ENCODE assay signal across 22 mouse cellular contexts in the genomic region with DNA sequence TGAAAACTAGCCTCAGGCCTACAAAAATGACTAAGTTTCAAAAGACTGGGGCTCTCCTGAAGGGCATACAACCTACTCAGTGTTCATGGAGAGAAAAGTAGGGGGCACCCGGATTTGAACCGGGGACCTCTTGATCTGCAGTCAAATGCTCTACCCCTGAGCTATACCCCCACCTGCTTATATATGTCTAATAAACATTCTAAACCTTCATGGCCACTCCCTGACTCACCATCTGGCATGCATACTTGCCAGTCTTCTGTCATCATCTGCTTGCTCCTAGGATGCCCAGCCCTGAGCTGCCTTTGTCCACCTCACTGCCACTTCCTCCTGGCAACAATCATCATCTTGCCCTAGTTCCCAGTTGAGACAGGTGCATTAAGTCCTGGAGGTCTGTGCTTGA.
DNase-seq lines count a peak whose midpoint lies in the region; ATAC-seq and TF ChIP-seq lines count a peak whose summit lies in the region.
"Had no signal": no experiment of that assay in that cellular context is flagged by ENCODE, and none has a peak within 500 bp of the region (broad histone marks: within the 10 kb centered on the region; RNA-seq: fewer than 3 reads in every experiment).

No protein-coding gene starts in this region.

- H3K4me1 ChIP-seq in CH12.LX (ENCODE audit: control insufficient read depth in 1 of 2, insufficient read depth in 2 of 2) = peaks cover 0 to 15% of the 10 kb centered on the region in 2 experiments; a peak in 2 of 4 replicates
- H3K4me1 ChIP-seq: embryonic facial prominence, embryonic 10.5 days; embryonic facial prominence, embryonic 12.5 days; forebrain, embryonic 13.5 days; forebrain, embryonic 15.5 days had no signal

- no peak for TF ChIP-seq RAD21 in CH12.LX (IDR thresholded peaks at IDR 0.05; ENCODE audit: low read depth, low read length)

- no peak for TF ChIP-seq CTCF in CH12.LX (conservative IDR thresholded peaks at IDR 0.05 in 1 of 2, IDR thresholded peaks at IDR 0.05 in 1 of 2; ENCODE audit: low read depth in 2 of 2, low read length in 2 of 2)

- no peak for TF ChIP-seq EP300 in CH12.LX (IDR thresholded peaks at IDR 0.05; ENCODE audit: low read length)

- intact Hi-C loops in gastrocnemius, postnatal 14 days (cut with DNase I; ENCODE audit: low total_unique reads) = no loop called here

- dilution Hi-C loops in CH12.LX (cut with MboI; ENCODE audit: extremely low pct_ligation_motif_present, extremely low pct_unique_long_range_greater_than_20kb, low sequenced_read_pairs) = no loop called here

- no peaks in the 10 kb centered on the region for H3K27me3 ChIP-seq in CH12.LX (replicated peaks)
- H3K27me3 ChIP-seq: embryonic facial prominence, embryonic 12.5 days; forebrain, embryonic 13.5 days; forebrain, embryonic 15.5 days; Patski had no signal

- no peak overlapping the region for H3K4me2 ChIP-seq in CH12.LX (ENCODE audit: insufficient read depth, low read depth, poor library complexity, severe bottlenecking)
- H3K4me2 ChIP-seq: embryonic facial prominence, embryonic 12.5 days; forebrain, embryonic 13.5 days; forebrain, embryonic 15.5 days had no signal

- in situ Hi-C loops in CH12.LX (cut with MboI; ENCODE audit: low pct_ligation_motif_present, low pct_unique_long_range_greater_than_20kb, low sequenced_read_pairs) = no loop called here

- H3K9me3 ChIP-seq in CH12.LX (replicated peaks; ENCODE audit: low read length) = peaks cover 13% of the 10 kb centered on the region
- H3K9me3 ChIP-seq: embryonic facial prominence, embryonic 10.5 days; embryonic facial prominence, embryonic 12.5 days; forebrain, embryonic 13.5 days had no signal

- ATAC-seq in cerebellum, adult (ENCODE audit: insufficient number of reproducible peaks, low FRiP score, low TSS enrichment) = no peak
- ATAC-seq: activated CD4-positive, CD25-positive, alpha-beta regulatory T cell, adult 4 months; CD4-positive, CD25-positive, alpha-beta regulatory T cell, adult 4 months; forebrain, embryonic 15.5 days; forebrain, postnatal 0 days; Patski had no signal

- H3K36me3 ChIP-seq in CH12.LX (replicated peaks in 1 of 2; ENCODE audit: control insufficient read depth in 1 of 2, insufficient read depth in 1 of 2, low read length in 1 of 2) = no peaks in the 10 kb centered on the region
- H3K36me3 ChIP-seq: embryonic facial prominence, embryonic 10.5 days; embryonic facial prominence, embryonic 12.5 days; forebrain, embryonic 15.5 days had no signal

- H3K9ac ChIP-seq in CH12.LX (ENCODE audit: insufficient read depth, low read depth) = no peak overlapping the region
- H3K9ac ChIP-seq: embryonic facial prominence, embryonic 12.5 days; forebrain, embryonic 13.5 days; forebrain, embryonic 15.5 days; forebrain, postnatal 0 days had no signal

- no peaks in the 10 kb centered on the region for H3K79me2 ChIP-seq in CH12.LX (replicated peaks; ENCODE audit: control insufficient read depth, extremely low read depth, insufficient read depth, poor library complexity, severe bottlenecking)

- peak; percentile 5 to 10 for DNase-seq in cerebellum, postnatal 10 days
- DNase-seq in cerebellum, postnatal 36 days = peak; percentile 7 to 10
- DNase-seq in cerebellum, adult 8-10 months = no peak
- DNase-seq in 3T3-L1 (ENCODE audit: low read depth, low spot score) = peak; percentile 67
- no peak for DNase-seq in CH12.LX (ENCODE audit: extremely low read depth)
- no peak for DNase-seq in urinary bladder, adult 2 months (ENCODE audit: low spot score)
- no peak for DNase-seq in gastrocnemius, postnatal 14 days
- DNase-seq: adrenal gland, adult 8-10 months; adrenal gland, postnatal 14 days; adrenal gland, postnatal 36 days; B cell, adult 2 months; cerebellum, adult 11 months; cerebellum, adult 9-11 months had no signal

- no peak overlapping the region for H3K4me3 ChIP-seq in CH12.LX (replicated peaks in 1 of 3; ENCODE audit: low read depth in 2 of 3, low read length in 2 of 3, poor library complexity in 1 of 3)
- H3K4me3 ChIP-seq: embryonic facial prominence, embryonic 10.5 days; embryonic facial prominence, embryonic 12.5 days; forebrain, embryonic 13.5 days; forebrain, embryonic 15.5 days had no signal

- TF ChIP-seq POLR2A in CH12.LX (IDR thresholded peaks at IDR 0.05; ENCODE audit: low read depth, low read length) = no peak

- H3K27ac ChIP-seq in CH12.LX (ENCODE audit: insufficient read depth, low read depth) = no peak overlapping the region
- H3K27ac ChIP-seq: embryonic facial prominence, embryonic 10.5 days; embryonic facial prominence, embryonic 12.5 days; forebrain, embryonic 13.5 days; forebrain, embryonic 15.5 days had no signal

TF ChIP-seq in CH12.LX, 34 proteins besides CTCF, POLR2A, EP300 and RAD21:
- TF ChIP-seq SMC3 (IDR thresholded peaks at IDR 0.05; ENCODE audit: low read depth, low read length) = no peak
- peak; percentile 88 for TF ChIP-seq TBP (conservative IDR thresholded peaks at IDR 0.05; ENCODE audit: low read depth, low read length)
TF ChIP-seq in CH12.LX: peak in this region for 1.

Comparison
In these comparisons a context has a peak if more than half of its experiments do, and no peak if none do; other contexts are left out.
1. DNase-seq: peak in cerebellum, postnatal 10 days (2 of 2), cerebellum, postnatal 36 days (2 of 2) and 3T3-L1 (single experiment); none in cerebellum, adult 8-10 months (single experiment), CH12.LX (single experiment), urinary bladder, adult 2 months (single experiment) and gastrocnemius, postnatal 14 days (single experiment).